Mouse (Mus musculus) brain, embryonic 14.5 days (tissue): ENCODE results near the gene Krt77. TPM values are rescaled to one million over a fixed set of nuclear protein-coding genes. Genes with fewer than 3 reads are reported as not detected.

Experiments used
- DNase-seq: peaks from one replicate; pipeline ENCODE4 v3.0.0-alpha.2; 2011; ENCODE audit warnings: low read depth
- CTCF ChIP-seq: fragments of 200-500 bp; IDR thresholded peaks from 2 replicates; pipeline ENCODE4 v1.5.1; 2012; ENCODE audit warnings: inconsistent platforms, mild to moderate bottlenecking, moderate library complexity, borderline replicate concordance; ENCODE audit not compliant: insufficient read depth, insufficient read length; ENCODE audit errors: extremely low read depth
- POLR2A ChIP-seq: fragments of 200-500 bp; IDR thresholded peaks from 2 replicates; pipeline ENCODE4 v1.6.1; 2012; ENCODE audit warnings: mild to moderate bottlenecking, inconsistent platforms, borderline replicate concordance; ENCODE audit not compliant: poor library complexity, insufficient read depth, insufficient read length, severe bottlenecking; ENCODE audit errors: extremely low read depth
- polyA plus RNA-seq: library from polyadenylated mRNA; depleted of rRNA; stranded (reverse); fragments of >200 nt; gene quantifications from 2 replicates; pipeline ENCODE4 v1.2.3, GENCODE M21; 2012; rRNA removed

Krt77 gene
- polyA plus RNA-seq, 1 experiment: 0.53 TPM

GRCm38 (mm10) chr15:101833131-101833530 is 36.4 kb downstream of the Krt77 start:
- no peak for TF ChIP-seq POLR2A
- TF ChIP-seq CTCF: no peak
- no peak for DNase-seq

- DNase-seq: peak; percentile 53
These were observed 40.1 kb downstream of the Krt77 start for GRCm38 (mm10) chr15:101829441-101829840.

GRCm38 (mm10) chr15:101821786-101822185 is 47.7 kb downstream of the Krt77 start:
- TF ChIP-seq CTCF (no peak), POLR2A (no peak)
- peak; percentile 11 for DNase-seq

More at GRCm38 (mm10) chr15:101829441-101829840, 40.1 kb downstream of the Krt77 start:
- TF ChIP-seq POLR2A (no peak), CTCF (no peak)

GRCm38 (mm10) chr15:101817875-101818274 is 51.6 kb downstream of the Krt77 start, which contains the start of gene Krt2:
Krt2 (minus strand) TSS chr15:101818169.
- TF ChIP-seq POLR2A (no peak), CTCF (no peak)
- DNase-seq: no peak

Other genes starting within 250 kb of the Krt77 start
- gene Gm5414, start 241.5 kb downstream of the Krt77 start, polyA plus RNA-seq: not detected in 2 replicates
- gene Gm5478, start 222.3 kb downstream of the Krt77 start, polyA plus RNA-seq: not detected in 2 replicates
- gene Krt6b, start 189.4 kb downstream of the Krt77 start, polyA plus RNA-seq: not detected in 2 replicates
- gene Krt6a, start 175.4 kb downstream of the Krt77 start, polyA plus RNA-seq: 0.29 and 0.57 TPM in 2 replicates
- 33.7 and 53.0 TPM in 2 replicates for gene Krt5, start 156.8 kb downstream of the Krt77 start, polyA plus RNA-seq
- gene Krt71, start 126.6 kb downstream of the Krt77 start, polyA plus RNA-seq: 0.09 and 0.18 TPM in 2 replicates
- gene Krt72, start 83.2 kb downstream of the Krt77 start, polyA plus RNA-seq: 0.04 and 0.08 TPM in 2 replicates
- gene Krt73, start 67.4 kb downstream of the Krt77 start, polyA plus RNA-seq: 0.78 and 0.98 TPM in 2 replicates
- not detected in 2 replicates for gene Krt2, start 51.5 kb downstream of the Krt77 start, polyA plus RNA-seq
- gene Krt1, start 18.9 kb downstream of the Krt77 start, polyA plus RNA-seq: 14.9 and 19.4 TPM in 2 replicates
- not detected in 2 replicates for gene Krt76, start 23.2 kb upstream of the Krt77 start, polyA plus RNA-seq
- 2.3 and 2.6 TPM in 2 replicates for gene Krt4, start 55.0 kb upstream of the Krt77 start, polyA plus RNA-seq
- 0.10 and 0.23 TPM in 2 replicates for gene Krt79, start 70.6 kb upstream of the Krt77 start, polyA plus RNA-seq
- 0.03 TPM in 1 of 2 replicates, not detected in the other for gene Krt78, start 84.6 kb upstream of the Krt77 start, polyA plus RNA-seq
- 2.0 and 3.7 TPM in 2 replicates for gene Krt8, start 134.8 kb upstream of the Krt77 start, polyA plus RNA-seq
- gene Krt18, start 158.5 kb upstream of the Krt77 start, polyA plus RNA-seq: 1.9 and 3.9 TPM in 2 replicates
- 123 and 173 TPM in 2 replicates for gene Eif4b, start 204.1 kb upstream of the Krt77 start, polyA plus RNA-seq
- gene Tns2, start 230.7 kb upstream of the Krt77 start, polyA plus RNA-seq: 10.2 and 18.8 TPM in 2 replicates